Mouse (Mus musculus) megakaryocyte, embryonic 14.5 days (primary cell): ENCODE results near the gene Gsta1.
"Not testable (repeated sequence)": the region's sequence is repeated elsewhere in the genome, so short reads cannot be mapped to it uniquely, and the experiment has no call there.

ENCODE experiments used
- FLI1 ChIP-seq: IDR thresholded peaks from 2 replicates; pipeline ENCODE4 v1.6.1; 2012; ENCODE audit warnings: low read length, inconsistent platforms, mixed read lengths
- GATA1 ChIP-seq: IDR thresholded peaks from 3 replicates; pipeline ENCODE4 v1.6.1; 2012; ENCODE audit warnings: mixed read lengths, low read length, inconsistent platforms, borderline replicate concordance

DNA sequence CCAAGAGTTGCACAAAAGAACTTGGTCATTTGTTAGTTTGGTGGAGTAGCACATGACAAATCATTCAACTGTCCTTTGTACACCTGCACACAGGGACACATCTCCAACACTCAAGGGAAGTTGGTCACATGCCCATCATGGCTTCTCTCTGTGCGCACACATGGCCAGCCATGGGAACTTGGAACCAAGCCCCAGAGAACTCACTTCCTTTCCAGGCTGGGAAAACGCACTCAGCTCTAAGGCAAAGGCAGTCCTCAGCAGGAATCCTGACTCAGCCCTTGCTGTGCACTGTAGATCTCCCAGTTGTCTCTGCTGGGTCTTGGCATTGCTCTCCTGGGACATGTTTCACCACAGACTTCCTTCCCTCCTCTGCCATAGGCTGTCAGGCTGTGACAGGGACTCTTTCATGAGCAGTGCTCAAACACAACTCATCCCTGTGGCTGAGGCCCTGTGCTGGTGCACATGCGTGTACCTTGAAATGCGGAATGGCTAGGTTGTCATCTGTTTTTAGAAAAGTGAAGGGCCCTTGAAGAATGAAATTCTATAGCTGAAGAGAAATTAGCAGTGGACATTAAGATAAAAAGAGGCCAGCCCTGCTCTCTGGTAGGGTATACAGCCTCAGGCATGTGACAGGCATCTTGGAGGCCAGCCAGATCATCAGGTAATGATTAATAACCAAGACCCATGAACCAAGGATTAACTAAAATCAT, 51.7 kb downstream of the Gsta1 start:
- not testable (repeated sequence) for TF ChIP-seq GATA1, FLI1
